Mouse (Mus musculus) liver, embryonic 14.5 days (tissue): Measurements from ENCODE around the gene Hectd1. TPM values are rescaled to one million over a fixed set of nuclear protein-coding genes. Genes with fewer than 3 reads are reported as not detected.

Experiments
- ATAC-seq: fragments of 200-750 bp; cut with Nextera tagmentation; 2 replicates; pipeline ENCODE4 v1.8.0; 2017; ENCODE audit warnings: moderate number of reproducible peaks, mild to moderate bottlenecking, moderate library complexity; ENCODE audit not compliant: insufficient read depth
- DNase-seq, 3 experiments: peaks; one replicate each; pipeline ENCODE4 v3.0.0-alpha.2; 2012 to 2013; ENCODE audit warnings: low read depth in 3 of 3, low spot score in 3 of 3
- H3K27ac ChIP-seq: fragments of 300-500 bp; sonication (generic); 2 replicates; pipeline ENCODE4 v1.5.1; 2014; ENCODE audit warnings: moderate library complexity, mild to moderate bottlenecking, control low read depth, inconsistent platforms
- H3K27me3 ChIP-seq: fragments of 300-500 bp; sonication (generic); 2 replicates; pipeline ENCODE4 v1.6.1; 2014; ENCODE audit warnings: mild to moderate bottlenecking, low read length, moderate library complexity; ENCODE audit not compliant: control insufficient read depth, insufficient read depth
- H3K36me3 ChIP-seq: fragments of 300-500 bp; sonication (generic); replicated peaks from 2 replicates; pipeline ENCODE4 v1.6.1; 2014; ENCODE audit warnings: low read depth; ENCODE audit not compliant: control insufficient read depth, insufficient read depth
- H3K4me1 ChIP-seq, 2 experiments: fragments of 200-500 bp in 1 of 2; fragments of 300-500 bp in 1 of 2; sonication (generic) in 1 of 2; replicated peaks; 2 replicates each; pipeline ENCODE4 v1.6.1; 2012 to 2014; ENCODE audit warnings: antibody characterized with exemption in 1 of 2, inconsistent platforms in 1 of 2, low read length in 1 of 2; ENCODE audit not compliant: control insufficient read depth in 2 of 2, insufficient read depth in 2 of 2
- H3K4me2 ChIP-seq: fragments of 300-500 bp; sonication (generic); 2 replicates; pipeline ENCODE4 v1.6.1; 2014; ENCODE audit warnings: low read depth, mild to moderate bottlenecking, control low read depth, moderate library complexity
- H3K4me3 ChIP-seq, 2 experiments: fragments of 200-500 bp in 1 of 2; fragments of 300-500 bp in 1 of 2; sonication (generic) in 1 of 2; 2 replicates each; pipeline ENCODE4 v1.5.1; 2012 to 2014; ENCODE audit warnings: low read depth in 2 of 2, low read length in 2 of 2, mild to moderate bottlenecking in 2 of 2, control low read depth in 1 of 2, inconsistent platforms in 1 of 2, moderate library complexity in 1 of 2; ENCODE audit not compliant: insufficient read depth in 1 of 2
- H3K9ac ChIP-seq: fragments of 300-500 bp; sonication (generic); replicated peaks from 2 replicates; pipeline ENCODE4 v1.6.1; 2014; ENCODE audit warnings: mild to moderate bottlenecking, control low read depth, moderate library complexity
- H3K9me3 ChIP-seq: fragments of 300-500 bp; sonication (generic); 2 replicates; pipeline ENCODE4 v1.6.1; 2016; ENCODE audit warnings: low read length, mixed read lengths; ENCODE audit not compliant: control insufficient read depth
- CTCF ChIP-seq: IDR thresholded peaks from 2 replicates; pipeline ENCODE4 v1.5.1; 2016; ENCODE audit warnings: antibody characterized with exemption, low read depth, control low read depth
- EP300 ChIP-seq: IDR thresholded peaks from 2 replicates; pipeline ENCODE4 v1.6.1; 2016; ENCODE audit warnings: antibody characterized with exemption, low read depth
- WGBS: fragments of 180-500 bp; shearing (Covaris S2); extraction: QIAGEN DNeasy Blood & Tissue Kit; methylation state at CpG from one replicate; pipeline ENCODE4 v1.1.7; 2014; ENCODE audit not compliant: insufficient replicate concordance; 5-methylcytosine and 5-hydroxymethylcytosine counted together
- polyA plus RNA-seq, 2 experiments: library from polyadenylated mRNA; depleted of rRNA in 1 of 2; stranded (reverse) in 1 of 2; unstranded in 1 of 2; fragments of >200 nt; fragmentation: Nextera tagmentation in 1 of 2; extraction: Ambion mirVana in 1 of 2; gene quantifications; 2 replicates each; pipeline versions ENCODE4 v1.2.1 to v1.2.3; 2012 to 2014

Gene Hectd1
- polyA plus RNA-seq, 2 experiments, result 22.1 to 22.3 TPM

DNA sequence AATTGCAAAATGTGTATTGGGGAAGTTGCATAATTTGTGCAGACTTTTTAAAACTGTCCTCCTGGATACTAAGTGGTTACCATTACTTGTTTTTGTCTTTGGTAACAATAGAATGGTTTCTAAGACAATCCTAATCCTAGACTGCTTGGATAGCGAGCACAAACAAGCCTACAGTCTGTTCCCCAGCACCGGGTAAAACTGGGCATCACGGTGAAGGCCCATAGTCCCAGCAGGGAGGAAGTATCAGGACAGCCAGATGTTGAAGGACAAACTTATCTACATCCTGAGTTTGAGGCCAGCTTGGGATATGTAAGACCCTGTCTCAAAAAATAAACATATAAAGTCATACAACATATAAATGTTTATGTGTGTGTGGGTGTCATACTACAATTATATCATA is 5.9 kb upstream of the Hectd1 start:
- H3K36me3 ChIP-seq, result no peaks in the 10 kb centered on the region
- 0 out of 2 replicates have a peak, but pooled peaks have one; percentile 27 for ATAC-seq
- DNase-seq, result peak in 1 of 3 experiments; percentile 60
- no peak overlapping the region for H3K9ac ChIP-seq
- no peaks in the 10 kb centered on the region for H3K27me3 ChIP-seq
- TF ChIP-seq EP300 (0 out of 2 replicates have a peak, but pooled peaks have one; percentile 10), CTCF (no peak)
- H3K27ac ChIP-seq, result peak overlapping the region; percentile 24; the same call in 1 of the 2 replicates
- WGBS, result 12% methylated on average over 3 of the region's 3 CpGs
- no peak overlapping the region for H3K4me3 ChIP-seq
- H3K9me3 ChIP-seq, result no peaks in the 10 kb centered on the region
- H3K4me1 ChIP-seq, result peaks cover 17 to 21% of the 10 kb centered on the region in 2 experiments
- H3K4me2 ChIP-seq, result no peak overlapping the region

GRCm38 (mm10) chr12:51831931-51832330 is 2.6 kb upstream of the Hectd1 start:
- H3K4me2 ChIP-seq, result peak overlapping the region; percentile 95
- peak overlapping the region; percentile 94; the same call in 1 of the 2 replicates for H3K27ac ChIP-seq
- H3K4me3 ChIP-seq, result no peak overlapping the region

GRCm38 (mm10) chr12:51831296-51831695 is 2.0 kb upstream of the Hectd1 start:
- no peak for DNase-seq
- H3K4me2 ChIP-seq, result peak overlapping the region; percentile 95
- no peaks in the 10 kb centered on the region for H3K27me3 ChIP-seq
- no peaks in the 10 kb centered on the region for H3K9me3 ChIP-seq
- peak overlapping the region; percentile 100 for H3K9ac ChIP-seq
- peaks cover 8% of the 10 kb centered on the region for H3K36me3 ChIP-seq
- H3K27ac ChIP-seq, result peak overlapping the region; percentile 94
- no peak for TF ChIP-seq CTCF
- no peak for TF ChIP-seq EP300
- no peak for ATAC-seq
- 16% methylated on average over 3 of the region's 3 CpGs for WGBS
- peaks cover 19 to 22% of the 10 kb centered on the region in 2 experiments for H3K4me1 ChIP-seq
- H3K4me3 ChIP-seq, result peak overlapping the region; percentile 26 to 99; a peak in 3 of 4 replicates

More at GRCm38 (mm10) chr12:51831931-51832330, 2.6 kb upstream of the Hectd1 start:
- no peak for DNase-seq
- Histone ChIP-seq H3K27me3 (no peaks in the 10 kb centered on the region), H3K4me1 (peaks cover 18 to 19% of the 10 kb centered on the region in 2 experiments), H3K9ac (peak overlapping the region; percentile 21), H3K9me3 (no peaks in the 10 kb centered on the region), H3K36me3 (peaks cover 8% of the 10 kb centered on the region; the same call in 1 of the 2 replicates)
- ATAC-seq, result no peak
- TF ChIP-seq EP300 (no peak), CTCF (no peak)
- WGBS, result 77% methylated on average over 13 of the region's 13 CpGs

- peak overlapping the region; percentile 94 for H3K27ac ChIP-seq
- H3K4me2 ChIP-seq, result peak overlapping the region; percentile 95
- no peaks in the 10 kb centered on the region for H3K27me3 ChIP-seq
- no peak for DNase-seq
- peaks cover 12% of the 10 kb centered on the region for H3K36me3 ChIP-seq
- no peak for ATAC-seq
- H3K4me1 ChIP-seq, result peaks cover 19 to 22% of the 10 kb centered on the region in 2 experiments
- WGBS, result 58% methylated on average over 1 of the region's 1 CpGs
- no peak for TF ChIP-seq EP300
- TF ChIP-seq CTCF, result no peak
- H3K9me3 ChIP-seq, result no peaks in the 10 kb centered on the region
- H3K4me3 ChIP-seq, result peak overlapping the region; percentile 84 to 99
- H3K9ac ChIP-seq, result peak overlapping the region; percentile 100
These were observed 1.3 kb upstream of the Hectd1 start for GRCm38 (mm10) chr12:51830671-51831070.

DNA sequence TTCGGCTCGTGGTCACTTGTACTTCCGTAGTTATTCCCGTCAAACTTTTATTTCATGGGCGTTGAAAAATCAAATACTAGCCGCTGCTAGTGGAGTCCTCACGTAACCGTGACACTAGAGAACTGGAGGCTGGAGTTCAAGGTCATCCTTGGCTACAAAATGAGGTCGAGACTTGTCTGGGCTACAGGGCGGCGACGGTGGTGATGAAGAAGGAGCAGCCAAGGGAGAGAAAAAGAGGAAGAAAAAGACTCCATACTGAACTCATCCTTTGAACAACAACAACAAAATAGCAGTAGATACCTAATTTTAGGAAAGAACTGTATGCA is 704 bp upstream of the Hectd1 start:
- WGBS, result under 1% methylated on average over 12 of the region's 12 CpGs
- peak overlapping the region; percentile 100 for H3K9ac ChIP-seq
- H3K27ac ChIP-seq, result peak overlapping the region; percentile 94
- no peaks in the 10 kb centered on the region for H3K27me3 ChIP-seq
- DNase-seq (no peak), ATAC-seq (peak; percentile 31)
- no peak for TF ChIP-seq EP300
- no peak for TF ChIP-seq CTCF
- peak overlapping the region; percentile 95 for H3K4me2 ChIP-seq
- peaks cover 16% of the 10 kb centered on the region for H3K36me3 ChIP-seq
- peak overlapping the region; percentile 84 to 99 for H3K4me3 ChIP-seq
- H3K4me1 ChIP-seq, result peaks cover 19 to 20% of the 10 kb centered on the region in 2 experiments
- no peaks in the 10 kb centered on the region for H3K9me3 ChIP-seq
